In genomic region chr14:63067708-63068107, GRCm38 (mm10) we compare ENCODE assay signal across 16 mouse cellular contexts. TPM values are rescaled to one million over a fixed set of nuclear protein-coding genes. Genes with fewer than 3 reads are reported as not detected.
DNase-seq lines count a peak whose midpoint lies in the region; ATAC-seq and TF ChIP-seq lines count a peak whose summit lies in the region.
"Had no signal": no experiment of that assay in that cellular context is flagged by ENCODE, and none has a peak within 500 bp of the region (broad histone marks: within the 10 kb centered on the region; RNA-seq: fewer than 3 reads in every experiment).

No protein-coding gene starts in this region.

- intact Hi-C loops in gastrocnemius, postnatal 36 days (cut with DNase I): no loop called here

- WGBS in lung, embryonic 15.5 days: 14% methylated on average over 15 of the region's 15 CpGs
- WGBS in heart, embryonic 12.5 days: 0% methylated on average over 15 of the region's 15 CpGs
- 32% methylated on average over 15 of the region's 15 CpGs for WGBS in stomach, postnatal 0 days

- DNase-seq in lung, adult 18-20 months: no peak
- DNase-seq in liver: peak; percentile 83
- peak; percentile 29 for DNase-seq in stomach, postnatal 0 days (ENCODE audit: low spot score)
- DNase-seq in lung, postnatal 25 days (ENCODE audit: low spot score): no peak
- DNase-seq in layer of hippocampus, postnatal 10 days (ENCODE audit: low spot score in 2 of 2): no peak
- no peak for DNase-seq in gastrocnemius, postnatal 36 days
- DNase-seq: cerebellum, postnatal 25 days; kidney, postnatal 10 days; right cerebral cortex, postnatal 4 days; thymus, adult 18-20 months had no signal

- H3K36me3 ChIP-seq in lung, embryonic 15.5 days: no peaks in the 10 kb centered on the region
- H3K36me3 ChIP-seq in heart, embryonic 12.5 days: no peaks in the 10 kb centered on the region
- H3K36me3 ChIP-seq in stomach, postnatal 0 days (ENCODE audit: control insufficient read depth, insufficient read depth, low read length): no peaks in the 10 kb centered on the region
- H3K36me3 ChIP-seq: neural tube, embryonic 12.5 days had no signal

- no peak overlapping the region for H3K9ac ChIP-seq in lung, embryonic 15.5 days
- peak overlapping the region; percentile 42; the same call in 1 of the 2 replicates for H3K9ac ChIP-seq in heart, embryonic 12.5 days
- H3K9ac ChIP-seq in stomach, postnatal 0 days (ENCODE audit: low read length): no peak overlapping the region
- H3K9ac ChIP-seq: neural tube, embryonic 12.5 days had no signal

- no peaks in the 10 kb centered on the region for H3K4me1 ChIP-seq in lung, embryonic 15.5 days
- H3K4me1 ChIP-seq in heart, embryonic 12.5 days (replicated peaks): peaks cover 69% of the 10 kb centered on the region
- H3K4me1 ChIP-seq in stomach, postnatal 0 days (replicated peaks; ENCODE audit: control insufficient read depth, insufficient read depth): no peaks in the 10 kb centered on the region
- H3K4me1 ChIP-seq: neural tube, embryonic 12.5 days had no signal

- no peak overlapping the region for H3K4me3 ChIP-seq in lung, embryonic 15.5 days
- 0 out of 2 replicates have a peak overlapping the region, but pooled peaks have one; percentile 2 for H3K4me3 ChIP-seq in heart, embryonic 12.5 days
- no peak overlapping the region for H3K4me3 ChIP-seq in stomach, postnatal 0 days (ENCODE audit: low read depth, low read length)
- H3K4me3 ChIP-seq: megakaryocyte, embryonic 14.5 days; neural tube, embryonic 12.5 days had no signal

- H3K27ac ChIP-seq in lung, embryonic 15.5 days: no peak overlapping the region
- H3K27ac ChIP-seq in heart, embryonic 12.5 days (ENCODE audit: poor library complexity, severe bottlenecking): peak overlapping the region; percentile 96
- H3K27ac ChIP-seq in stomach, postnatal 0 days (replicated peaks): no peak overlapping the region
- H3K27ac ChIP-seq: neural tube, embryonic 12.5 days had no signal

- no peak overlapping the region for H3K4me2 ChIP-seq in lung, embryonic 15.5 days
- peak overlapping the region; percentile 59 for H3K4me2 ChIP-seq in heart, embryonic 12.5 days
- no peak overlapping the region for H3K4me2 ChIP-seq in stomach, postnatal 0 days (replicated peaks; ENCODE audit: low read depth)
- H3K4me2 ChIP-seq: neural tube, embryonic 12.5 days had no signal

- TF ChIP-seq EP300 in stomach, postnatal 0 days (optimal IDR thresholded peaks at IDR 0.05): no peak

- peaks cover 14% of the 10 kb centered on the region for H3K27me3 ChIP-seq in lung, embryonic 15.5 days
- H3K27me3 ChIP-seq in heart, embryonic 12.5 days (replicated peaks): no peaks in the 10 kb centered on the region
- no peaks in the 10 kb centered on the region for H3K27me3 ChIP-seq in stomach, postnatal 0 days (ENCODE audit: control insufficient read depth, insufficient read depth, low read length)
- H3K27me3 ChIP-seq: neural tube, embryonic 12.5 days had no signal

- TF ChIP-seq CTCF in stomach, postnatal 0 days (IDR thresholded peaks at IDR 0.05; ENCODE audit: low read depth): no peak

- ATAC-seq in lung, embryonic 15.5 days (ENCODE audit: borderline replicate concordance, extremely low read depth, low FRiP score, low TSS enrichment): 0 out of 2 replicates have a peak, but pooled peaks have one; percentile 35
- ATAC-seq in heart, embryonic 12.5 days (ENCODE audit: insufficient number of reproducible peaks, low FRiP score): peak; percentile 86
- ATAC-seq in stomach, postnatal 0 days (ENCODE audit: low FRiP score, low TSS enrichment): peak; percentile 33; the same call in 1 of the 2 replicates

- no peaks in the 10 kb centered on the region for H3K9me3 ChIP-seq in lung, embryonic 15.5 days
- no peaks in the 10 kb centered on the region; the same call in 1 of the 2 replicates for H3K9me3 ChIP-seq in heart, embryonic 12.5 days (replicated peaks)
- no peaks in the 10 kb centered on the region for H3K9me3 ChIP-seq in stomach, postnatal 0 days (ENCODE audit: control insufficient read depth, low read length)
- H3K9me3 ChIP-seq: neural tube, embryonic 12.5 days had no signal

RNA-seq across cellular contexts. Expression of gene Defb30, which starts 17.9 kb away (rescaled TPM):
- not detected in 2 replicates for polyA plus RNA-seq in lung, embryonic 15.5 days (2015; fragmentation: Nextera tagmentation; extraction: Ambion mirVana)
- polyA plus RNA-seq in heart, embryonic 12.5 days (2016; fragmentation: Nextera tagmentation; extraction: Ambion mirVana): not detected in 2 replicates
- polyA plus RNA-seq in stomach, postnatal 0 days (2015; fragmentation: Nextera tagmentation; extraction: Ambion mirVana): not detected in 2 replicates
- total RNA-seq in layer of hippocampus, postnatal 10 days (2021): not detected
- not detected for total RNA-seq in gastrocnemius, postnatal 36 days (2021)
- total RNA-seq: CH12.LX; hematopoietic stem cell, adult 5-6 weeks had no signal
- polyA plus RNA-seq: neural tube, embryonic 12.5 days had no signal

RNA-seq across cellular contexts. Expression of gene Defb42, which starts 20.9 kb away (rescaled TPM):
- 0.30 and 0.33 TPM in 2 replicates for polyA plus RNA-seq in lung, embryonic 15.5 days (2015; fragmentation: Nextera tagmentation; extraction: Ambion mirVana)
- polyA plus RNA-seq in heart, embryonic 12.5 days (2016; fragmentation: Nextera tagmentation; extraction: Ambion mirVana): 3.8 and 4.7 TPM in 2 replicates
- polyA plus RNA-seq in stomach, postnatal 0 days (2015; fragmentation: Nextera tagmentation; extraction: Ambion mirVana): 0.32 and 0.69 TPM in 2 replicates
- not detected for total RNA-seq in layer of hippocampus, postnatal 10 days (2021)
- not detected for total RNA-seq in gastrocnemius, postnatal 36 days (2021)
- total RNA-seq: CH12.LX; hematopoietic stem cell, adult 5-6 weeks had no signal
- polyA plus RNA-seq: neural tube, embryonic 12.5 days had no signal

RNA-seq across cellular contexts. Expression of gene Defb43, which starts 56.1 kb away (rescaled TPM):
- polyA plus RNA-seq in lung, embryonic 15.5 days (2015; fragmentation: Nextera tagmentation; extraction: Ambion mirVana): not detected in 2 replicates
- polyA plus RNA-seq in heart, embryonic 12.5 days (2016; fragmentation: Nextera tagmentation; extraction: Ambion mirVana): not detected in 2 replicates
- polyA plus RNA-seq in stomach, postnatal 0 days (2015; fragmentation: Nextera tagmentation; extraction: Ambion mirVana): not detected in 2 replicates
- total RNA-seq in layer of hippocampus, postnatal 10 days (2021): not detected
- total RNA-seq in gastrocnemius, postnatal 36 days (2021): not detected
- total RNA-seq: CH12.LX; hematopoietic stem cell, adult 5-6 weeks had no signal
- polyA plus RNA-seq: neural tube, embryonic 12.5 days had no signal

Comparison
In these comparisons a context has a peak if more than half of its experiments do, and no peak if none do; other contexts are left out.
1. ATAC-seq: peak in every context shown above with its lines; median percentile 86 in heart, embryonic 12.5 days; 35 in lung, embryonic 15.5 days; 33 in stomach, postnatal 0 days.
2. DNase-seq: peak in liver (single experiment) and stomach, postnatal 0 days (single experiment); none in lung, adult 18-20 months (0 of 2), lung, postnatal 25 days (single experiment), layer of hippocampus, postnatal 10 days (0 of 2) and gastrocnemius, postnatal 36 days (0 of 2).